Mouse (Mus musculus): ENCODE results near the gene Arrdc4. TPM values are rescaled to one million over a fixed set of nuclear protein-coding genes. Genes with fewer than 3 reads are reported as not detected.

Arrdc4 gene
- total RNA-seq (2021), result 1 to 10 TPM; 3.3 to 6.2 TPM
- long read RNA-seq, experiment 1, transcript Arrdc4-201 (8 exons, 3,905 nt), result major isoform, 6 of 15 reads
- long read RNA-seq, experiment 1, partial matches to known transcripts, result 1 of 15 reads
- long read RNA-seq, experiment 1, other reads (novel, unspliced or antisense), result 4 of 15 reads
- long read RNA-seq, experiment 2, transcript Arrdc4-201 (8 exons, 3,905 nt), result major isoform, 5 of 10 reads
- long read RNA-seq, experiment 2, partial matches to known transcripts, result 1 of 10 reads
- long read RNA-seq, experiment 2, other reads (novel, unspliced or antisense), result 3 of 10 reads

DNA sequence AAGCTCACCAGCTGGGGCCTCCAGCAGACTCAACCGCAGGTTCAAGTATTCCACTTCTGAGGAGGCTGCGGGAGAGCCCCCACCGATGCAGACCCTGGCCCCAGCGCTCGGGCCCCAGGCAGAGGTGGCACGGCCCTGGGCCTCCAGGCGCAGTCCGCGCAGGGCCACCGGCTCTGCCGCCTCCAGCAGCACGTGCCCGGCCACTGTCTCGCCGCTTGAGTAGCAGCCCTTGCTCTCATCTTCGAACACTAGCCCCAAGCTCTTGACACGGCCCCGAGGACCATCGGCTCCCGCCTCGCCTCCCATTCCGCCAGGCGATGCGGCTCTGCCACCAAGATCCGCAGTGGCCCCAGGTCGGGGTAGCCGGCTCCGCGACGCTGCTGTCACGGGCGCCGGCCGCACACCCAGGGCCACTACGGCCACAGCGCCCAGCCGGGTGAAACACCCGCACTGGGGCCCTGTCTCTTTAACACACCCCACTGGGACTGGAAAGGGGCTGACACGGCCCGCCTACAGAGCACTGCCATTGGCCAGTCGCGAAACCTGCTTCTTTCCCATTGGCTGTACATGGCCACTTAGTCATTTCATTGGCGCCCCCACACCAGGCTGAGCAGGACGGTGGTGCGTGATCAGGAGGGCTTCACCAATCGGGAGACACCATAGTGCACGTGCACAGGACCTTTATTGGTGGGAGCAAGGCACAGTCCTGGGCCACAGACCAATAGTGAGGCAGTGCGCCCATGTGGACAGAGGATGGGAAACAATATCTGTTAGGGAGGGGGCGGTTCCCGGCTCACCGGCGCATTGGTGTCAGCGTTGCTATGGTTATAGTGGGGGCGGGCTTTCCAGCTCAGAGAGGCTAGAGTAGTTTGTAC is at the start of gene Arrdc4:
Gene Arrdc4, minus strand, starts transcription at position 481 of the 875 bp plus-strand sequence.
- DNase-seq (ENCODE audit: low spot score), result peak; percentile 100

DNA sequence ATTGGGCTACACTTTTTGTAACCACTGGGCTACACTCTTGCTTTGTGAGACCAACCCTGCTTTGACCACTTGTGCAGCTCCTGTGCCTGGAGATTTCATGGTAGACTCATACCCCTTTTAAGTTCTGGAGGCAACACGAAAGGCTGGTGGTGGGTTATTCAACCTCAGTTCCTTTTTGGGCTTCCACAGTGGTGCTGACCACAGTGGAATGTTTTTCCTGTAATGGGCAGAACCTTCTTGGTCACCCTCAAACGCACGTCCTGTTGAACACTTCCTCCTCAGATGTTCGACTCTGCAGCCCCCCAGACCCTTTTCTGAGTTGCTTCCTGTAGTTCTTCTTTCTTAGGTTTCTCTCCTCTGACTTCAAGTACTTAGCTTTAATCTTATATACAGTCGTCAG is 46.5 kb upstream of the Arrdc4 start:
- no peak for DNase-seq (ENCODE audit: low spot score)

DNA sequence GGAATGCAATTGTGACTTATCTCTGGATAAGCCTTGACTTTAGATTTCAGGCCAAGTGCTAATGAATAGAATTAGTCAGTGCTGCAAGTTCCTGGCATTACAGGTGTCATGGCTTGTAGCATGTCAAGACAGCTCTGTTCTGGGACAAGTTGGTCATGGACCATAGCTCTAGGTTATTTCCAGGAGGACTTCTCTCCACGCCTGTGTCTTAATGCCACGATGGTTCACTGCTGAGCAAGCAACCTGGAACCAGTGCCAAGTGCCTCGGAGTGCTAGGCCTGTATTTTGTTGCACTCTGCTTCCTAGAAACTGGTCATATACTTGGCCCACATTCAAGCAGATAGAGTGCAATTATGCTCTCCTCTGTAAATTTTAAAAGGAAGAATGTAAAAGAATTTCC is 39.7 kb upstream of the Arrdc4 start:
- peak; percentile 15 for DNase-seq (ENCODE audit: low spot score)

DNA sequence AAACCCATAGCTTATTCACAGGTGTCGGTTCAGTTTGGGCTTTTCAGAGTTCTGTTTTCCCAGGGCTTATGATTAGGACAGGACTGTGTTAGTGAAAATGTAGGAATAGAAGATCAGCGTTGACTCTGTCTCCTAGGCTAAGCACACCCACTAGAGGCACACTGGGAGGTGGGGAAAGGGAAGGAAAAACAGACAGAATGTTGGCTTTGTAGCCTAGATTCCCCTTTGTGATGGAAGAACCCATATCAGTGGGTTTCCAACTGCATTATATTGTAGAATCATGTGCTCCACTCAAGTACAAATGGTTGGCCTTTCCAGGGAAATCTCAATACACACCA is 22.7 kb upstream of the Arrdc4 start:
- DNase-seq (ENCODE audit: low spot score), result no peak

DNA sequence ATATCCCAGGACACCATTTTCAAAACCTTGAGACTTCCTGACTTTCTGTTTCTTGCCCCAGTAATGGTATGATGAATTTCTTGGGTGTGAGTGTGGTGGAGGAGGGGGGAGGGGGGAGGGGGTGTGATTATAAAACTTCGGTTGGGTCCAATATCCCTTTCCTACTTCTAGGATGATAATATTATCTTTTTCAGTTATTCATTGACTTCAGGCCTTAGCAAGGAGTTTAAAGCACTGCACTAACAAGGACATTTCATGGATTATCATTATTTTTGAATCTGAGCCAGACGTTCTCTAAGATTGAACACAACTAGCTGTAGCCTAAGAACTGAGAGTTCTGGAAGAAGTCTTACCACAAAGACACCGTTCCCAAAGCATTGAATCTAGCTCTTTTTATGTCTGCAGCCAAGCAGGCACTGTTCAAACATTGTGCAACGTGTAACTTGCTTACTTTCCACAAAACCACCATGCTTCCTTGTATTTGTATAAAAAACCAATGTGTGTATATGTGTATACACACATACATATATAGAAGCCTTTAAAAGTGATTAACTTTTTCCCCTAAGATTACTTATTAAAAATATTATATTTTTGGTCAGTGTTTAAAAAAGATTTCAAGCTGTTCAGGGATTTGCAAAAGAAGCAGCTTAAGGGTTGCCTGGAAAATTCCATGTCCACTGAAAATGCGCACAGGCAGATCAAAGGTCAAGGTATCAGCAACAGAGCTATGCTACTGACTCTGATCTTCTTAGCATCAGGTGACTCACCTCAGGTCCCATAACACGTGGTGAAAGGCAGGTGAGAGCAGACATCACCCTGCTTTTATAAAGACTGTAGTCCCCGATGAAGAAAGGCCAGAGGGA is 22.1 kb upstream of the Arrdc4 start:
- no peak for DNase-seq (ENCODE audit: low spot score)

DNA sequence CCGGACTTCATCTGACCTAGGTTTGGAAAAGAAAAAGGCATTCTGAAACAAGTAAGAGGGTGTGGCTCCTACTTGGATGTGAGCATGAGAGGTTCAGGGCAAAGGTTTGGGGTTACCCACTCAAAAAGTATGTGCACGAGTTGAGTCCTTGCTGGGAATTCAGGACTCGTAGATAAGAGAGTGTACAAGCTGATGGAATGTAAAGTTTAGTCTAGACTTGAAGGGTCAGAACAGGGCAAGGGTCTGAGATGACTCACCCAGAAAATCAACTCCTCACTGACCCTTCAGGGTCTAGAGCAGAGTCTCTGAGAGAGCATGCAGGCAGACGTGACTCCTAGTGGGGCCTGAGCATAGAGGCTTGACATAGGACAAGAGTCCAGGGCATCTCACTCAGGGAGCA is 16.9 kb upstream of the Arrdc4 start:
- no peak for DNase-seq (ENCODE audit: low spot score)

DNA sequence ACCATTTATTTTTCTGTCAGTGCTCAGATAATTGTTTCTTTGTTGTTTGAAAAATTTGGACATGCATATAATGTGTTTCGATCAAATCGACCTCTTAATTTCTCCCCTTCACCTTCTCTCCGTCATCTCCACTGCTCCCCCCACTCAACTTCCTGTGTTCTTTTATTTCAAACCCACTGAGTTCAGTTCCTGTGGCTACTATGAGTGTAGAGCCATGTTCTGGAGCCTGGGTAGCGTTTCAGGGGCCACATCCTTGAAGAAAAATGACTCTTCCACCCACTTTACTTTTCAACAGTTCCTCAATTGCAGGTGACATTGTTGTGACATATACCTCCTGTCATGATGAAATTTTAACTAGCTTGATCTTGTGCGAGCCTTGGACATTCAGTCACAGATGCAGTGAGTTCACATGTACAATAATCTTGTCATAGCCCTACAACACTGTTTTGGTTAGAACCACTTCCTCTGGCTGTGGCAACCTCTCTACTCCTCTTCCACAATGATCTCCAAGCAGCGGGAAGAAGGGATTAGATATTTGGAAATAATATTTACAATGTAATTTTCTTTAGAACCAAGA is 10.2 kb upstream of the Arrdc4 start:
- DNase-seq (ENCODE audit: low spot score), result no peak

DNA sequence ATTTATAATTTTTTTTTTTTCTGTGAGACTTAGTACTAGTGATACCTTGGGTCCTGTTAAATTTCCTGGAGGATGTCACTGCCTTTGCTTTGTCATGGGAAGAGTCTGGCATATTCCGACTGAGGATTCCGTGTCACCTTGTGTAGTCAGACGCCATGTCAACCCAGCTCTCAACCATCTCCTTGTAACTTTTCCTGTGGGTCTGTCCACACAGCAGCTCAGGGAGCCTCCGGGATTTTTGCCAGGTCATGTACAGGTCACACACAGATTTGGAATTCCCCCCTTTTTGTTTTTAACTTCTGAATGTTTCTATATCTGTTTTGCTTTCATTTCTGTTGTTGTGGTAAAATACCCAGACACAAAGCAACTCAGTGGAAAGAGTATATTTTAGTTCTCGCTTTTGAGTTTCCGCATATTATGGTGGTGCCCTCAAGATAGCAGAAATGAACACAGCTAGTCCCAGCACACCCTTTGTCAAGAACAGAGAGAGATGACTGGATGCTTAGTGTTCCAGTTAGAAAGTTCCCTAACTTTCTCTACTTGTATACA is 7.7 kb upstream of the Arrdc4 start:
- DNase-seq (ENCODE audit: low spot score), result no peak

DNA sequence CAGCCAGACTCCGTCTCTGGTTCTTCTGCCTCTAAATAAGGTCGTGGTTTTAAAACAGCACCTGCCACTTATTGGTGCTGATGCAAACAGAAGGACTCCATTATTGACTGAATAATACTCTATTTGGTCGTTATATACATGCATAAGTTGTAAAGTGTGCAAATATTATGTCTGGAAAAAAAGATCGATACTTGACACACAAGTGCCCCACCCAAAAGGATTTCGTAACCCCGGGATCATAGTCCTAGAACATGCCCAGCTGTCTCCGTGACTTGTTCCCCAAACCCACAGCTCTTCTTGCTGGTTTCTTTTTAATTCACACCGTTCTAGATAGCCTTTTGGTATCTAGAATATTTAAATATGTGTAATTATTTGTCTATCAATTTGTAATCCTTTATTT is 878 bp upstream of the Arrdc4 start:
- peak; percentile 45 for DNase-seq (ENCODE audit: low spot score)

DNA sequence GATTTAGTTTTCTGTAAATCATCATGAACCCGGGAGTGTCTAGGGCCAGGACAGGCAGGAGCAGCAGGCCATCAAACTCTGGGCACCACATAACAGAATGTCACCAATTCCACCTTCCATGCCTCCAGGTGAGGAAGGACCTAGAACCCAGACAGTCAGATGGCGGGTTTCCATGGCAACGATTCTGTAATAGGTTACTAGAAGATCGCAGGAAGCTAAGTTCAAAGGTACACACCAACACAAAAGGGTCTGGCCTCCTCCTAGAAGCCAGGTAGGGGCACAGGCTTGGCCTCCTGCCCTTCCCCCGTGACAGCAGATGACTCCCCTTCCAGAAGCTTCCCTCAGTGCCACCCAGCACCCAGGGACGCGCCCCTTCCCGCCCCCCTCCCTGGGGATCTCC is 680 bp downstream of the Arrdc4 start:
- peak; percentile 20 for DNase-seq (ENCODE audit: low spot score)

DNA sequence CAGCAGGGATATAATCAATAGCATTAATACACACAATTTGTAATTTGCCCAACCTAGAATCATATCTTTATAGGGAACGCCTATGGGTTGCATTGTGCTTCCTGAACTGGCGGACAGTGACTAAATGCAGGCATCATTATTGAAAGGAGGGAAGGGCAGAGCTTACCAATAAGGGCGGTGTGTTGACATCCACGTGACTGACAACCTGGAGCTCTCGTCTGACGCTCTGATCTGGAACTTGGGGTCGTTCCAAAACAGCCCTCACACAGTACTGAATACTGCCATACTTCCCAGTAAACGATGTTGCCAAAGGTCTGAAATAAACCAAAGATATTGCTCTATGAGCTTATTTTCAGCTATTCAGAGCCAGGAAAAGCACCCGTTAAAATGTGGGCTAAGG is 4.4 kb downstream of the Arrdc4 start:
- no peak for DNase-seq (ENCODE audit: low spot score)

DNA sequence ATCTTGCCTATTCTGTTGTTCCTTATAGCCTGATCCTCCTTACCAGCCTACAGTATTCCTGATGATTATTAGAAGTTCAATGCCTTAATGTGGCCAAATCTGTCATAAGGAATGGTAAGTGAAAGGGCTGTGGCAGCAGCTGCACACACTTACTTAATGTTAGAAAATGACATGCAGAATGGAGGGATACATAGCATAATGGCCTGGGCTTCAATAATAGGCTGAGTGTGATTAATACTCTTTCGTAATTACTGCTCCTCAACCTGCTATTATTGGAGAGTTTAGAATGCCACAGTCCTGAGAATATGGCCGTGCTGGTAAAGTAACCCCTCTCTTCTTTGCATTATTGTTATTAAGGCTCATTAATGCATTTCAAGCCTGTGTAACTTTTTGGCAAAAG is 4.8 kb downstream of the Arrdc4 start:
- DNase-seq (ENCODE audit: low spot score), result no peak

DNA sequence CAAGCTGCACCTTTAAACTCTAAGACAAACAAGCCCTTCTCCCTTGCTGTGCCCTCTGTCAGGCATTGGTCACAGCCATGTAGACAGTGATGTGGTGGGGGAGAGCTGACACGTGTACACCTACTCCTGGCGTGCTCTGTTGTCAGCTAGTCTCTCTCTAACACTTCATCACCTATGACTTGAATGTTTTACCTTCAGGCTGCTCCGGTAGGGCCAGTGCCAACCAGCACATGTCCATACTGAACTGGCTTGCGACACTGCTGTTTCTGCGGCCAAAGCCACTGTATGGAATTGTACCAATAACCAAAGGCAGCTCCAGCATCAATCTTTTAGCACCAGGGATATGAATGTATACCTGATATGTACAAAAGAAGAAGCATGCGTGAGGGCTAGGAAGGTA is 8.3 kb downstream of the Arrdc4 start:
- no peak for DNase-seq (ENCODE audit: low spot score)

DNA sequence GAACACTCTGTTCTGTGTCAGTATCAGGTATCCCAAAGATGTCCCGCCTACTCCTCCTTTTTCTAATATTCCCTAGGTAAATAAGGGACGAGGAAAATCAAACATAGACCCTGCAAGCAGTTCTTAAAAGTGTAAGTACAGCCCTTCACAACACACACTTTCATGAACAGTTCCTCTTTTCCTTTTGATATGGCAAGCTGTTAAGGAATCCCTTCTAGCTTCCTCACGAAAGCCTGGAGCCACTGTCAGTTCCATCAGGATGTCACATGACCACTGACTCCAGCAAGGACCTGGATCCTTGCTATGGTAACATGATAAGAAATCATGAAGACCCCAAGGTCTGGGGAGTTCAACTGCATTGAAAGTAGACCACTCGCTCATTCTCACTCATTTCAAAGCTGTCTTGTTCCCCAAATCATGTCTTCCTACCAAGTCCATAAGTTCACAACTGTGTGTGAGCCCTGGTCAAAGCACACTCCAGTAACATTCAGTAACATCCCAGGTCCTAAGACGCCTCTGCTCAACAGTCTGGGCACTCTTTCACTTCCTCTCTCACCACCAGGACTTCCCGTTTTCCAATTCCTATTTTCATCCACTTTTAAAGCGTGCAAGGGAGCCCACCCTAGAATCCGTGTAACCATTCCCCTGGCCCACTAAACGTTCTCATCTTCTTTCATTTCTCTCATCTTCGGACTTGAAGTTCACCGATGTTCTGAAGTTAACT is 10.2 kb downstream of the Arrdc4 start:
- no peak for DNase-seq (ENCODE audit: low spot score)

DNA sequence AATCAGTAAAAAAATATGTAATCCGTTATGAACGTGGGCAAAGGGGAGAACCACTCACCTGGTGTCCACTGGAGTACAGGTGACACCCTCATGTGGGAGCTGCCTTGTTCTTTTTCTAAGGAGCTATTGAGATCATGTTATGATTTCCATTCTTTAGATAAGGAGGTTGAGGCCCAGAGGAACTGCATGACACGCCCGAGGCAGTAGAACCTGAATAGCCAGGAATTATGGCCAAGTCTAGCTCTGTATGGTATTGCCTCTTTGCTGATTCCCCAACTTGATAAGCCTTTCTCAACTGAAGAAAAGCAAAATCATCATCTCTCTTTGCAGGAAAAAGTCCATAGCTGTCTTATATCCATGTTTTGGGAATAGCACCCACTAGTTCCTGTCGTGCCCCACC is 22.7 kb downstream of the Arrdc4 start:
- no peak for DNase-seq (ENCODE audit: low spot score)

DNA sequence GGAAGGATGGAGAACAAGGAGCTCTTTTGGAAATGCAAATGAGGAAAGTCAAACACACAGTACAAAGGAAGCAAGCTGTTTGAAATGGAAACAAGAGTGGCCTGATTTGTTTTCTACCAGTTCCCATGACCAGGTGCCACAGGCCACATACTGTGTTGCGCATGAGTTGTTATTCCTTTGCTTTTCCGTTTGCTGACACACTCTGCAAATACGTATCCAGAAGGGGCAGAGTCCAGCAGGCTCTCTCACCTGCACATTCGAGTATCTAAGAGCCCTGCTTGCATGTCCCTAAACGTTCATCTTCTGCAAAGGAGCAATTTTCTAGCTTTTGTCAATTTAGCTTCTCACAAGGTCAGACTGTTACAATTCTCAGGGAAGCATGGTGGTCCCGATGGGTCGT is 24.3 kb downstream of the Arrdc4 start:
- no peak for DNase-seq (ENCODE audit: low spot score)

DNA sequence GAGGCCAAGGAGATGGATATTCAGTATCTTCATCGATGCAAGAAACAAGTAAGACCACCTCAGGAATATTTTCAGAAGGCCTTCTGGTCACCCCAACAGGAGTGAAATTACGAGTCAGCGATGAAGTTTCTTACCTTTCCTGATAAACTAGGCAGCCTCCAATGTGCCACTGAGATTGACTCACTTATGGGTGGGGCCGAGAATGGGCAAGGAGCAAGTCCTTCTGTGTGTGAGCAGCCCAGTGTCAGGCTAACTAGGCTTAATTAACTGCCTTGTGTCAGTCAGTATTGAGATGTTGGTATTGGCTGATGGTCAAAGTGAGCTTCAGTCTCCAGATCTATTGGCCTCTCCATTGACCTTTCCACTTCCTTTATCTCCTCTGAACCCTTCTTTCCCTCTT is 27.5 kb downstream of the Arrdc4 start:
- no peak for DNase-seq (ENCODE audit: low spot score)

DNA sequence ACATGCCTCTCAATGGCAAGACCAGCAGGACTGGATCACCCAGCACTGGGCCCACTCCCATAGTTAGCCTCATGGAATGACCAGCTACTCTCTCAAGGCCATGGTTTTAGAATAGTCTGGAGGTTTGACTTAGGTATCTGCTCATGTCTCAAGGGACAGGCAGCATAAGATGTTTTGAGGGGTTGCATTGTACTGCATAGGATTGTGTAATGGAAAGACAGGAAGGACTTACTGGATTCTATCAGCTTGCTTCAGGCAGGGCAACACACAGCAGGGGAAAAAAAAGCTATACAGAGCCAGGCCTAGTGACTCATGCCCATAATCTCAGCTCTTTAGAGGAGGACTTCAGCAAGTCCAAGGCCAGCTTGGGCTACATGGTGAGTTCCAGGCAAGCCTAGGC is 31.1 kb downstream of the Arrdc4 start:
- no peak for DNase-seq (ENCODE audit: low spot score)

DNA sequence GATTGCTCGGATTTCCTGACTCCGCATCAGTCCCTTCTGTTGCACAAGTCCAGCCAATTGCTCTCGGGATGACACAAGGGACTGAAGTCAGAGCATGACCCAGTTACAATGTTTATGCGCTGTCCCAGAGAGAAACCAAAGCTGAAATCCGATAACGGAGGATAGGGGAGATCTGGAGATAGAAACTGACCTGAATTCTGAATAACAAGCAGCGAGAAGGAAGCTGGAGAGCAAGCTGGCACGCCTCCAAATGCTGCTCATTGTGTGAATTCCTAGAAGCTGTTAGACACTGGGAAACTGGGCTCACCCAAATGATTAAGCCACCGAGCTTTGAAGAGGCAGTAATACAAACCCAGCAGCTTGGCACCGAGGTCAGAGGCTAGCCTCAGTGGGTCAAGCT is 31.5 kb downstream of the Arrdc4 start:
- DNase-seq (ENCODE audit: low spot score), result peak; percentile 47

DNA sequence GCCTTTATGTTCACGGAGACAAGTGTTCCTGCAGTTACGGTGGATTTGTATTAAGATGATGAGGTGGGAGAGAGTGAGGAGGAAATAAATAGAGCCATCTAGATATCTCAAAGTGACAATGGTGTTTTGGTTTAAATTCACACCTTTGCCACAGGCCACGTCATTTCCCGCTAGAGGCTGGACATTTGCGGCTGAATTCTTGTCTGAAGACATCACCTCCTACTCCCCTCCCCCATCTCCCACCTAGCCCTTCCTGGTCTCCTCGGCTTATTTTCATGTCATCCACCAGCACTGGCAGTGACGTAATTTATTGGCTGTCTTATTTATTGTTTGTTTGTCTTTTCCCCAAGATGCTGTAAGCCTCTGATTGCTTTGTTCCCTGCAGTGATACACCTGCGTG is 32.1 kb downstream of the Arrdc4 start:
- no peak for DNase-seq (ENCODE audit: low spot score)

DNA sequence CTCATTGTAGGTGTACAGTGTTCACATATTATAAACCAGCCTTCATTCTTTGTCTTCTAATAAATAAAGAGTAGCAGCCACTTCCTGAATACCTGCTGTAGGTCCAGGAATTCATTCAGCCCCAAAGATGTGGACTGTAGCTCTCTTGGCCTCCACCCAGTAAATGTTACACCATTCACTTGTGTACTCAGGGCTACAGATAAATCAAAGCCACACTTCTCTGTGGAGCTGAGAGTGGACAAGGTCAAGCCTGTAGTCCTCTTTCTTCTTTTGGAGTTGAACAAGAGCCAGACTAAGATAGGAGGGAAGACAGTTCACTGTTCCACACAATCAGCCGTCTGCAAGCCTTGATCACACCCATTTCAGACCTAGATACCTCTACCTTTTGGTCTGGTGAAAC is 36.1 kb downstream of the Arrdc4 start:
- DNase-seq (ENCODE audit: low spot score), result no peak

Measured in gastrocnemius, adult 18-20 months (tissue).